Mouse (Mus musculus) brain, embryonic 14.5 days (tissue): ENCODE results near the gene Olfr550.

Experiments used
- CTCF ChIP-seq: fragments of 200-500 bp; IDR thresholded peaks from 2 replicates; pipeline ENCODE4 v1.5.1; 2012; ENCODE audit warnings: inconsistent platforms, mild to moderate bottlenecking, moderate library complexity, borderline replicate concordance; ENCODE audit not compliant: insufficient read depth, insufficient read length; ENCODE audit errors: extremely low read depth
- POLR2A ChIP-seq: fragments of 200-500 bp; IDR thresholded peaks from 2 replicates; pipeline ENCODE4 v1.6.1; 2012; ENCODE audit warnings: mild to moderate bottlenecking, inconsistent platforms, borderline replicate concordance; ENCODE audit not compliant: poor library complexity, insufficient read depth, insufficient read length, severe bottlenecking; ENCODE audit errors: extremely low read depth

GRCm38 (mm10) chr7:102564999-102565997 lies 5.9 kb upstream of the Olfr550 start, which contains the start of gene Trim21:
- TF ChIP-seq CTCF (no peak), POLR2A (no peak)
